Mouse (Mus musculus): ENCODE results near the gene Trappc12.

Gene Trappc12

GRCm38 (mm10) chr12:28750021-28750633 lies at the start of gene Trappc12:
Gene Trappc12, minus strand, starts transcription at chr12:28750472.
- DNase-seq (ENCODE audit: low read depth, low spot score): peak; percentile 78

GRCm38 (mm10) chr12:28799798-28800411 lies 49.6 kb upstream of the Trappc12 start:
- DNase-seq (ENCODE audit: low read depth, low spot score): no peak

GRCm38 (mm10) chr12:28796881-28797420 lies 46.7 kb upstream of the Trappc12 start:
- no peak for DNase-seq (ENCODE audit: low read depth, low spot score)

GRCm38 (mm10) chr12:28795041-28795440 lies 44.8 kb upstream of the Trappc12 start:
- no peak for DNase-seq (ENCODE audit: low read depth, low spot score)

GRCm38 (mm10) chr12:28793715-28794114 lies 43.4 kb upstream of the Trappc12 start:
- DNase-seq (ENCODE audit: low read depth, low spot score): no peak

GRCm38 (mm10) chr12:28792613-28793012 lies 42.3 kb upstream of the Trappc12 start:
- no peak for DNase-seq (ENCODE audit: low read depth, low spot score)

GRCm38 (mm10) chr12:28786310-28786709 lies 36.0 kb upstream of the Trappc12 start:
- no peak for DNase-seq (ENCODE audit: low read depth, low spot score)

- DNase-seq (ENCODE audit: low read depth, low spot score): no peak
Observed at GRCm38 (mm10) chr12:28785299-28785698, 35.0 kb upstream of the Trappc12 start.

GRCm38 (mm10) chr12:28784864-28785263 lies 34.6 kb upstream of the Trappc12 start:
- no peak for DNase-seq (ENCODE audit: low read depth, low spot score)

- no peak for DNase-seq (ENCODE audit: low read depth, low spot score)
Observed at GRCm38 (mm10) chr12:28784355-28784754, 34.1 kb upstream of the Trappc12 start.

GRCm38 (mm10) chr12:28782637-28783036 lies 32.4 kb upstream of the Trappc12 start:
- no peak for DNase-seq (ENCODE audit: low read depth, low spot score)

GRCm38 (mm10) chr12:28780180-28780579 lies 29.9 kb upstream of the Trappc12 start:
- no peak for DNase-seq (ENCODE audit: low read depth, low spot score)

- no peak for DNase-seq (ENCODE audit: low read depth, low spot score)
Observed at GRCm38 (mm10) chr12:28775627-28776026, 25.4 kb upstream of the Trappc12 start.

GRCm38 (mm10) chr12:28775120-28775519 lies 24.8 kb upstream of the Trappc12 start:
- DNase-seq (ENCODE audit: low read depth, low spot score): no peak

GRCm38 (mm10) chr12:28773815-28774214 lies 23.5 kb upstream of the Trappc12 start:
- no peak for DNase-seq (ENCODE audit: low read depth, low spot score)

- DNase-seq (ENCODE audit: low read depth, low spot score): no peak
Observed at GRCm38 (mm10) chr12:28769953-28770352, 19.7 kb upstream of the Trappc12 start.

GRCm38 (mm10) chr12:28756019-28756418 lies 5.7 kb upstream of the Trappc12 start:
- DNase-seq (ENCODE audit: low read depth, low spot score): no peak

GRCm38 (mm10) chr12:28751508-28752263 lies 1.4 kb upstream of the Trappc12 start, which contains the start of gene Eipr1:
Gene Eipr1, plus strand, starts transcription at chr12:28751803.
- DNase-seq (ENCODE audit: low read depth, low spot score): peak; percentile 88

- DNase-seq (ENCODE audit: low read depth, low spot score): no peak
Observed at GRCm38 (mm10) chr12:28750876-28751275, 604 bp upstream of the Trappc12 start.

GRCm38 (mm10) chr12:28743328-28743727 lies 6.9 kb downstream of the Trappc12 start:
- DNase-seq (ENCODE audit: low read depth, low spot score): no peak

- DNase-seq (ENCODE audit: low read depth, low spot score): no peak
Observed at GRCm38 (mm10) chr12:28735293-28735692, 15.0 kb downstream of the Trappc12 start.

GRCm38 (mm10) chr12:28734271-28734670 lies 16.0 kb downstream of the Trappc12 start:
- DNase-seq (ENCODE audit: low read depth, low spot score): no peak

All from brain, embryonic 18.5 days (tissue).